Mouse (Mus musculus) cerebellum, adult 2 months (tissue): ENCODE measurements at regions not wholly inside any gene's neighbourhood (a gene's known extent, or its start where the extent isn't known, plus 50 kb on each side); places are given as distances from the start of the nearest gene placed in this dataset.

Experiments used
- CTCF ChIP-seq: fragments of 200-500 bp; IDR thresholded peaks from 2 replicates; pipeline ENCODE4 v1.5.1; 2011; ENCODE audit warnings: low read depth, mild to moderate bottlenecking, control low read depth, low read length, moderate library complexity, borderline replicate concordance; ENCODE audit not compliant: insufficient read depth
- POLR2A ChIP-seq: fragments of 200-500 bp; IDR thresholded peaks from 2 replicates; pipeline ENCODE4 v1.6.1; 2011; ENCODE audit warnings: low read length, control low read depth, borderline replicate concordance; ENCODE audit not compliant: insufficient read depth

GRCm38 (mm10) chrX:163302697-163303096 lies 246.8 kb downstream of the Grpr start:
- TF ChIP-seq CTCF (no peak), POLR2A (no peak)
